Mouse (Mus musculus) thymus, postnatal 0 days (tissue): ENCODE data around the gene Plppr5. TPM values are rescaled to one million over a fixed set of nuclear protein-coding genes. Genes with fewer than 3 reads are reported as not detected.

Source experiments
- DNase-seq: peaks from one replicate; pipeline ENCODE4 v3.0.0-alpha.2; 2015; ENCODE audit warnings: low spot score
- polyA plus RNA-seq: library from polyadenylated mRNA; unstranded; fragments of >200 nt; fragmentation: Nextera tagmentation; extraction: Ambion mirVana; gene quantifications from 2 replicates; pipeline ENCODE4 v1.2.1, GENCODE M21; 2015

The Plppr5 gene
- 0.06 and 0.18 TPM in 2 replicates for polyA plus RNA-seq

DNA sequence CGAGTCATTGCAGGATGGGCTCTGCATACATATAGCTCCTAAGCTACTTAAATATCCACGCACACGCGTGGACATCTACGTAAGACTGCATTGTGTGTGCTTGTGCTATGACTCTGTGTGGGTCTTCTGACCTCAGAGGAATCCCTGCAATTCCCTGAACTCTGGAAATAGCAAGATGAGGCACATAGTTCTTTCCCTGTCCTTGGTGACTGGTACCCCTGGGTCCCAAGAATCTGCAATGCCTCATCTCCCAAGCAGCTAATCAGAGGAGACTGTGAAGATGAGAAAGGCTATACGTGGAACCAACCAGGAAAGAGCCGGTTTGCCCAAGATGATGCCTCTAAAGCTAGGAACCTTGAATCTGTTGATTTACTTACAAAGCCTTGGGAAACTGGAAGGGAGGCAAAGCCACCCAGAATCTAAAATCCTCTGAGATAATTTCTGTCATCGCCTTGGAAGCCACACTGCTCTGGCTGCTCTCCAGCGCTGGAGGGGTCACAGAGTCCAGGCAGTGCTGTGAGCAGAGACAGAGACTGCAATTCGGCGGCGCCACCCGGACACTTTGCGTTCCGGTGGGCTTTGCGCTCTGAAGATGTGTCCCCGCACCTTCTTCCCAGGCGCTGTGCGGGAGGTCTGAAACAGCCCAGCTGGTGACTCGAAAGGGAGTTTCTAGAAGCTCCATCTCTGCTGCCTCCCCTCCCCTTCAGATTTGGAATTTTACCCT lies at the start of gene Plppr5:
Gene Plppr5 (plus strand): TSS at position 308 of the 724 bp plus-strand sequence.
- DNase-seq, result no peak

- DNase-seq, result no peak
Measured at GRCm38 (mm10) chr3:117549899-117550298, 24.7 kb upstream of the Plppr5 start.

DNA sequence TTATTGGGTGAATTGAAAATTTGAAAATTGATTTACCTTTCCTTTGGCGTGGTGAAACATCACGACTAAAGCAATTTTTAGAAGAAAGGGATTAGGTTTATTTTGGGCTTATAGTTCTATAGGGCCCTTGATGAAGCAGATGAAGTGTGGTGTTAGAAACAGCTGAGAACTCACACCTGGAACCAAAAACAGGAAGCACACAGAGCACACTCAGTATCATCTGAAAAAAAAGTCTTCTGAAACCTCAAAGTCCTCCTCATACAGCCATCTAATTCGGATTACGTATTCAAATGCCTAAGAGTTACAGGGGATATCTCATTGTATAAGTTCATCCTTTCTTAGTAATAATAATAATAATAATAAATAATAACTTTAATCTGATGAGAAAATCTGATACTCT lies 24.1 kb upstream of the Plppr5 start:
- DNase-seq, result no peak

- DNase-seq, result no peak
Measured at GRCm38 (mm10) chr3:117556972-117557371, 17.7 kb upstream of the Plppr5 start.

DNA sequence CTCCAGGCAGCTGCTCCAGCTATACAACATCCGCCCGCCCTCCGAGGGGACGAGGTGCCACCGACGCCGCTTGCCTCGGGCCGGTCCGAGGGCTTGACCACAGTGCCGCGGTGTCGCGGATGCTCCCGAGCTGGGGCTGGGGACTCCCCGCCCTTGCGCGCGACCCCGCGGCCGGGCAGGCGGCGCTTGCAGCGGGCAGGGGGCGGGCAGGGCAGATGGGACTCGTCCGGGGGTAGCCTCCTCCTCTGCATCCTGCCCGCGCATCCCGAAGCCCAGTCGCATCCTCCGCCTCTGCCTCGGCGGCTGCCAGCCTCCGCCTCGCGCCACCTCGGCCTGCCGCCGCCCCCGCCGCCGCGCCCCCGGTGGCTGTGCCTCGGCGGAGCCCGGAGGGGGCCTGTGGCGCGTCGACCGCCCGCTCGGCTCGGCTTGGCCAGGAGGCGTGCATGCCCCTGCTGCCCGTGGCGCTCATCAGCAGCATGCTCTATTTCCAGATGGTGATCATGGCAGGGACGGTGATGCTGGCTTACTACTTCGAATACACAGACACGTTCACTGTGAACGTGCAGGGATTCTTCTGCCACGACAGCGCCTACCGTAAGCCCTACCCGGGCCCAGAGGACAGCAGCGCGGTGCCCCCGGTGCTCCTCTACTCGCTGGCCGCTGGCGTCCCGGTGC lies 754 bp downstream of the Plppr5 start:
- no peak for DNase-seq

DNA sequence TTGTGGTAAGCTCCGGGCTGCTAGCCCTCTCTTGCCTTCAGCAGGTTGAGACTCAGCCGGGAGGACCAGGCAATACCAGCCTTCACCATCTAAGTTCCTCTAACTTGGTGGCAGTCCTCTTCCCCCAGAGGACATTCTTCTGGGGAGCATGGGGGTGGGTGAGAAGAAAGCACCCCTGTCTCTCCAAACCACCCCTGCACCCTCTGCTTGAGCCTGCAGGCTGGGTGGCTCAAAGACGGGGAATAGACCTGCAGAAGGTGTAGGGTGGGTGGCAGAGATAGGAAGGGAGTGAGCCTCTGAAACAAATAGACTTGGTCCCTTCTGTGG lies 1.3 kb downstream of the Plppr5 start:
- DNase-seq, result no peak

DNA sequence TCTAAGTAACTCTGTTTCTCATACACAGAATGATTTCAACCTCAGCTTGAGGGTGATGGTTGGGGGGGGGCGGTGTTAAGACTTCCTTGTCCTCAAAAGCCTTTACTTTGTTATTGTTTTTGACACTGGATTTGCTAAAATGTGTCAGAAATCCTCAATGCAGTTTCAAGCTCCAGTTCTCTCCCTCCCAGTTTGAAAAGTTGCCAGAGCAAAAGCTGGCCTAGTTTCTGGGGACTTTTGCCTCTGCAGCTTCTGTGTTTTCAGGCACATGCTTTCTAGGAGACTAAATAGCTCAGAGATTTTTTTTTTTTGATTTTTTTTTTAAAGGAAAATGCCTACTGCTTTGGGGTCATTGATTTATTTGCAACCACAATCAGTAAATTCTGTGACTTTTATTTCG lies 2.7 kb downstream of the Plppr5 start:
- no peak for DNase-seq

DNA sequence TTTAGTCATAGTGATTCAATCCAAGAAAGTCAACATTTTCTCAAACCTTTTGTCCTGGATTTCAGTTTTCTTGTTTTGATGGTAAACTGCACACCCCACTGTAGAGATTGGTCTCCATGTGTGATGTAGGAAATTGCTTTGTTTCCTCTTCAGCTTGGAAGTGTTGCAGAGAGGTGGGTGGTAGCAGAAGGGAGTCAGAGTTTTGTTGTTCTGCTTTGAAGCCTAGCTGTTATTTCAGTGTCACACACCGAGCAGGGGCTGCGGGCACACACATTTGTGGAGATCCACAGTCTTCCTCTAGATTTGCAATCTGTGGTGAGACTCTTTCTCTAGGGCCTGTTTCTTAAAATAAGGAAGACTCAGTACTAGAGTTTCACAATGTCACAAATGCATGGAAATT lies 8.0 kb downstream of the Plppr5 start:
- DNase-seq, result no peak

GRCm38 (mm10) chr3:117602404-117602803 lies 27.8 kb downstream of the Plppr5 start:
- DNase-seq, result no peak

- no peak for DNase-seq
Measured at GRCm38 (mm10) chr3:117603458-117603857, 28.8 kb downstream of the Plppr5 start.

- no peak for DNase-seq
Measured at GRCm38 (mm10) chr3:117606383-117606782, 31.7 kb downstream of the Plppr5 start.

- DNase-seq, result no peak
Measured at GRCm38 (mm10) chr3:117611453-117611852, 36.8 kb downstream of the Plppr5 start.

DNA sequence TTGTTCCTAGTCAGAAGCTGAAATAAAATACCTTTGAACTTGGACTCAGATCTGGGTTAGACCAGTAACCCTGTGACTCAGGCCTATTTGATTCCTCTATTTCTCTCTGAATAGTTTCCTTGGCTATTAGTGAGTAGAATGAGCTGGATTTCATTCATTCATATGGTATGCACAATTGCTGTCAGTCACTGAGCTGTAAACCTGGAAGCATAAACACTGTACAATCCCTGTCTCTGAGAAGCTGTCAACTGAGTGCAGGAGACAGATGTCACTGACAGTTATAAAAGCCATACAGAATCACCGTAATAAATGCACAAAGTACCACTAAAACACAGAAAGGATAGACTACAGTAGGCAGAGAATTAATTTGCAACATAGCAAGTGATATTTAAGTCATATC lies 40.2 kb downstream of the Plppr5 start:
- DNase-seq, result no peak

- DNase-seq, result no peak
Measured at GRCm38 (mm10) chr3:117625257-117626001, 50.8 kb downstream of the Plppr5 start.

DNA sequence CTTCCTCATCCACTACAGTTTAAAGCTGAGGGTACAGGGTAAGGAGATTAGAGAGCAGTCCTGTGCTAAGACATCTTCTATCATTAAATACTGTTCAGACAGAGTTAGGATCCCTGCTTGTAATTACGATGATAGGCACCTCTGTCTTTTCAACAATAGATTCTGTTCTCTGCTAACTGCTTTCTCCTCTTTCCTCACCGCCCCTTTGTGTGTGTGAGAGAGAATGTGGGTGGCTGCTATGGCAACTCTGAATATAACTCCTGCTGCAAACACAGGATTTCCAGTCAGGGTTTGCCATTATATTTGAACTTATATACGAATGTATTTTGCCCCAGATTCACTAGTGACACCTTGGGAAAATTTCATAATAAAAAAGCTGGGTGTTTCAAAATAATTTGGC lies 54.2 kb downstream of the Plppr5 start:
- no peak for DNase-seq

GRCm38 (mm10) chr3:117630332-117630731 lies 55.7 kb downstream of the Plppr5 start:
- no peak for DNase-seq

GRCm38 (mm10) chr3:117648612-117649011 lies 74.0 kb downstream of the Plppr5 start:
- DNase-seq, result no peak

DNA sequence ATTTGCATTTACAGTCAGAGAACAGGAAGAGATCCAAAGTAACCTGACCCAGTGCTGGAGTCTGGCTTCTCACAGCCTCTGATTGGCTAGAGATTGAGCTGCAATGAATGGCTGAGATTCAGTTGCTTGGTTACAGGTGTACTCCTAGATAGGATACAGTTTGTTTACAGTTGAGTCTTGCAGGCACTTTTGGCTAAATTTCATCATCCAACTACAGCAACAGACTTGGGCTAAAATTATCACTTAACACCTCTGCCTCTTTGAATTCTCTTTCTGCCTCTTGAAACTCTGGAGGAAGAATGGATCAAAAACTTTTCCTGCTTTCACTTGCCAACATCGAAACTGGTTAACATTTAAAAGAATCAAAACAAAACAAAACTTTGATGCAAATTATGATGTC lies 89.7 kb downstream of the Plppr5 start:
- DNase-seq, result no peak

GRCm38 (mm10) chr3:117679189-117679588 lies 104.6 kb downstream of the Plppr5 start:
- DNase-seq, result no peak

DNA sequence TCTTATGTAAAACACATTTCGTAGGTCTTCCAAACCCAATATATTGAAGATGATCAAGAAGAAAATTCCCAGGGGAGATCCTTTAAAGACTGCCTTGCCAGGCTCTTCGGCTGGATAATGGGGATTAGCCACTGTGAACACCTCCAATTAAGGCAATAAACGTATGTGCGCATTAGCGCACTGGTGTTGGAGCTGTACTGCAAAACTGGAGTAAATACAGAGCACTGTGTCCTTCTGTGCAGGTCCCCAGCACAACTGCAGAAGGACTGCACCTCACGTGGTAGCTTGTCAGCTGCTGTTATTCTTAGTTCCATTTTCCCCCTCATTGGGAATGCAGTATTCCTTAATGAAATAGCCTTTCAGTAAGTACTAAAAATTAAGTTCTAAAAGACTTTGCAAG lies 110.0 kb downstream of the Plppr5 start:
- DNase-seq, result no peak

- DNase-seq, result no peak
Measured at GRCm38 (mm10) chr3:117686036-117686435, 111.4 kb downstream of the Plppr5 start.

- DNase-seq, result no peak
Measured at GRCm38 (mm10) chr3:117686648-117687047, 112.0 kb downstream of the Plppr5 start.
